Mouse (Mus musculus) CH12.LX (cell line): ENCODE data around the gene Gpbar1. TPM values are rescaled to one million over a fixed set of nuclear protein-coding genes. Genes with fewer than 3 reads are reported as not detected.

ENCODE experiments used
- DNase-seq: peaks from one replicate; pipeline ENCODE4 v3.0.0-alpha.2; 2013; ENCODE audit errors: extremely low read depth
- H3K27ac ChIP-seq: 2 replicates; pipeline ENCODE4 v1.5.1; 2012; ENCODE audit warnings: low read depth, mild to moderate bottlenecking, control low read depth, moderate library complexity; ENCODE audit not compliant: insufficient read depth
- H3K27me3 ChIP-seq: replicated peaks from 2 replicates; pipeline ENCODE3; 2012; ENCODE audit warnings: inconsistent platforms
- H3K36me3 ChIP-seq, 2 experiments: replicated peaks in 1 of 2; 2 replicates each; pipeline versions ENCODE3 to v1.6.1; 2012; ENCODE audit warnings: inconsistent platforms in 1 of 2, low read length in 1 of 2, mild to moderate bottlenecking in 1 of 2, mixed read lengths in 1 of 2, moderate library complexity in 1 of 2; ENCODE audit not compliant: control insufficient read depth in 1 of 2, insufficient read depth in 1 of 2
- H3K4me1 ChIP-seq, 2 experiments: 2 replicates each; pipeline ENCODE4 v1.6.1; 2012; ENCODE audit warnings: inconsistent platforms in 1 of 2, moderate library complexity in 1 of 2; ENCODE audit not compliant: insufficient read depth in 2 of 2, control insufficient read depth in 1 of 2
- H3K4me2 ChIP-seq: 2 replicates; pipeline ENCODE4 v1.6.1; 2012; ENCODE audit warnings: low read depth, mild to moderate bottlenecking, control low read depth; ENCODE audit not compliant: poor library complexity, insufficient read depth, severe bottlenecking
- H3K4me3 ChIP-seq, 3 experiments: fragments of 150-350 bp in 1 of 3; sonication (generic) in 1 of 3; replicated peaks in 1 of 3; 2 replicates each; pipeline versions ENCODE3 to v1.5.1; 2011 to 2012; ENCODE audit warnings: low read depth in 2 of 3, low read length in 2 of 3, mild to moderate bottlenecking in 2 of 3, moderate library complexity in 2 of 3, control low read depth in 1 of 3, improper control_type of control experiment in 1 of 3, inconsistent platforms in 1 of 3, mixed read lengths in 1 of 3; ENCODE audit not compliant: poor library complexity in 1 of 3
- H3K79me2 ChIP-seq: replicated peaks from 2 replicates; pipeline ENCODE4 v1.6.1; 2012; ENCODE audit warnings: mild to moderate bottlenecking, moderate library complexity; ENCODE audit not compliant: control insufficient read depth, poor library complexity, insufficient read depth, severe bottlenecking; ENCODE audit errors: extremely low read depth
- H3K9ac ChIP-seq: 2 replicates; pipeline ENCODE4 v1.6.1; 2012; ENCODE audit warnings: low read depth, mild to moderate bottlenecking, control low read depth, moderate library complexity; ENCODE audit not compliant: insufficient read depth
- H3K9me3 ChIP-seq: replicated peaks from 2 replicates; pipeline ENCODE3; 2012; ENCODE audit warnings: low read length, inconsistent platforms, mixed read lengths
- BHLHE40 ChIP-seq: IDR thresholded peaks from 2 replicates; pipeline ENCODE4 v1.6.1; 2011; ENCODE audit warnings: mild to moderate bottlenecking, low read depth, low read length, improper control_type of control experiment
- CHD2 ChIP-seq: IDR thresholded peaks from 2 replicates; pipeline ENCODE4 v1.6.1; 2011; ENCODE audit warnings: low read length, improper control_type of control experiment
- EP300 ChIP-seq: IDR thresholded peaks from 2 replicates; pipeline ENCODE4 v1.6.1; 2011; ENCODE audit warnings: low read length, improper control_type of control experiment
- ETS1 ChIP-seq: conservative IDR thresholded peaks from 2 replicates; pipeline ENCODE4 v1.6.1; 2012; ENCODE audit warnings: low read depth, mild to moderate bottlenecking, inconsistent platforms, low read length, improper control_type of control experiment, moderate library complexity
- GABPA ChIP-seq: IDR thresholded peaks from 2 replicates; pipeline ENCODE4 v1.6.1; 2012; ENCODE audit warnings: low read depth, low read length, improper control_type of control experiment, inconsistent platforms; ENCODE audit not compliant: insufficient replicate concordance
- HCFC1 ChIP-seq: IDR thresholded peaks from 2 replicates; pipeline ENCODE4 v1.6.1; 2012; ENCODE audit warnings: low read depth, mild to moderate bottlenecking, inconsistent platforms, low read length, improper control_type of control experiment
- IRF4 ChIP-seq: IDR thresholded peaks from 2 replicates; pipeline ENCODE4 v1.6.1; 2014; ENCODE audit warnings: low read depth, mild to moderate bottlenecking, inconsistent platforms, low read length, improper control_type of control experiment
- MAFK ChIP-seq: IDR thresholded peaks from 2 replicates; pipeline ENCODE4 v1.6.1; 2011; ENCODE audit warnings: low read length, improper control_type of control experiment; ENCODE audit not compliant: insufficient replicate concordance
- MAZ ChIP-seq: IDR thresholded peaks from 2 replicates; pipeline ENCODE4 v1.6.1; 2012; ENCODE audit warnings: low read depth, mild to moderate bottlenecking, inconsistent platforms, low read length, improper control_type of control experiment, moderate library complexity
- MXI1 ChIP-seq: IDR thresholded peaks from 2 replicates; pipeline ENCODE4 v1.6.1; 2011; ENCODE audit warnings: mild to moderate bottlenecking, low read depth, low read length, improper control_type of control experiment
- NELFE ChIP-seq: IDR thresholded peaks from 2 replicates; pipeline ENCODE4 v1.6.1; 2011; ENCODE audit warnings: low read depth, low read length, improper control_type of control experiment
- NRF1 ChIP-seq: IDR thresholded peaks from 2 replicates; pipeline ENCODE4 v1.6.1; 2014; ENCODE audit warnings: low read depth, mild to moderate bottlenecking, inconsistent platforms, low read length, improper control_type of control experiment, moderate library complexity
- PAX5 ChIP-seq: IDR thresholded peaks from 2 replicates; pipeline ENCODE4 v1.6.1; 2012; ENCODE audit warnings: low read length, inconsistent platforms, mixed read lengths
- POLR2A ChIP-seq: IDR thresholded peaks from 2 replicates; pipeline ENCODE4 v1.6.1; 2011; ENCODE audit warnings: low read depth, mild to moderate bottlenecking, improper control_type of control experiment, low read length
- POLR2AphosphoS2 ChIP-seq: IDR thresholded peaks from 2 replicates; pipeline ENCODE4 v1.6.1; 2011; ENCODE audit warnings: low read depth, low read length, improper control_type of control experiment
- RCOR1 ChIP-seq: conservative IDR thresholded peaks from 2 replicates; pipeline ENCODE4 v1.6.1; 2012; ENCODE audit warnings: low read depth, mild to moderate bottlenecking, inconsistent platforms, low read length, improper control_type of control experiment
- SMC3 ChIP-seq: IDR thresholded peaks from 2 replicates; pipeline ENCODE4 v1.6.1; 2011; ENCODE audit warnings: low read depth, low read length, improper control_type of control experiment
- TBP ChIP-seq: conservative IDR thresholded peaks from 2 replicates; pipeline ENCODE4 v1.6.1; 2011; ENCODE audit warnings: low read depth, low read length, improper control_type of control experiment
- TCF12 ChIP-seq: IDR thresholded peaks from 2 replicates; pipeline ENCODE4 v1.6.1; 2014; ENCODE audit warnings: low read depth, mild to moderate bottlenecking, inconsistent platforms, low read length, improper control_type of control experiment
- USF1 ChIP-seq: IDR thresholded peaks from 2 replicates; pipeline ENCODE4 v1.6.1; 2014; ENCODE audit warnings: low read depth, mild to moderate bottlenecking, inconsistent platforms, low read length, improper control_type of control experiment
- ZC3H11A ChIP-seq: IDR thresholded peaks from 2 replicates; pipeline ENCODE4 v1.6.1; 2012; ENCODE audit warnings: low read depth, mild to moderate bottlenecking, inconsistent platforms, low read length, improper control_type of control experiment
- ZKSCAN1 ChIP-seq: IDR thresholded peaks from 2 replicates; pipeline ENCODE4 v1.6.1; 2012; ENCODE audit warnings: low read depth, inconsistent platforms, low read length, improper control_type of control experiment, borderline replicate concordance
- ZMIZ1 ChIP-seq: IDR thresholded peaks from 2 replicates; pipeline ENCODE4 v1.6.1; 2012; ENCODE audit warnings: low read depth, mild to moderate bottlenecking, inconsistent platforms, low read length, improper control_type of control experiment
- ZNF384 ChIP-seq: IDR thresholded peaks from 2 replicates; pipeline ENCODE4 v1.6.1; 2012; ENCODE audit warnings: low read depth, low read length, improper control_type of control experiment, inconsistent platforms
- dilution Hi-C: fragments of 300-500 bp; cut with MboI; formaldehyde crosslinking; loops from 2 replicates; pipeline ENCODE4 v1.14.3; 2020; ENCODE audit warnings: low sequenced_read_pairs; ENCODE audit not compliant: extremely low pct_unique_long_range_greater_than_20kb, extremely low pct_ligation_motif_present
- in situ Hi-C: fragments of 300-500 bp; cut with MboI; formaldehyde crosslinking; loops from 3 replicates; pipeline ENCODE4 v1.14.3; 2019; ENCODE audit warnings: low sequenced_read_pairs, low pct_ligation_motif_present, low pct_unique_long_range_greater_than_20kb, mixed read lengths
- polyA plus RNA-seq: library from polyadenylated mRNA; unstranded; fragments of >175 nt; gene quantifications from 2 replicates; pipeline ENCODE4 v1.2.1, GENCODE M21; 2012; ENCODE audit warnings: low read depth; ENCODE audit not compliant: insufficient read length
- total RNA-seq, 2 experiments: library from RNA; depleted of rRNA; stranded (reverse); fragments of 300-350 nt in 1 of 2; fragments of >200 nt in 1 of 2; gene quantifications; 2 replicates each; pipeline ENCODE4 v1.2.3; 2012 to 2014

Gpbar1 gene
- total and polyA plus RNA-seq, 3 experiments, result not detected

GRCm38 (mm10) chr1:74255704-74256345, 22.5 kb upstream of the Gpbar1 start:
- dilution Hi-C loops, result no loop called here
- Histone ChIP-seq H3K9ac (no peak overlapping the region), H3K4me3 (no peak overlapping the region), H3K4me1 (peaks cover 11 to 39% of the 10 kb centered on the region in 2 experiments), H3K4me2 (no peak overlapping the region), H3K79me2 (peaks cover 34% of the 10 kb centered on the region), H3K27ac (no peak overlapping the region), H3K36me3 (peaks cover 72 to 90% of the 10 kb centered on the region in 2 experiments), H3K9me3 (no peaks in the 10 kb centered on the region), H3K27me3 (no peaks in the 10 kb centered on the region)
- in situ Hi-C loops, result no loop called here
- no peak for TF ChIP-seq RCOR1
- no peak for TF ChIP-seq MAZ
- no peak for TF ChIP-seq ZKSCAN1
- TF ChIP-seq NRF1, result no peak
- no peak for TF ChIP-seq ZNF384
- no peak for TF ChIP-seq TBP
- no peak for TF ChIP-seq USF1
- TF ChIP-seq ETS1, result no peak
- TF ChIP-seq NELFE, result no peak
- TF ChIP-seq HCFC1, result no peak
- no peak for TF ChIP-seq GABPA
- TF ChIP-seq IRF4, result no peak
- TF ChIP-seq MAFK, result no peak
- no peak for TF ChIP-seq PAX5
- no peak for DNase-seq

GRCm38 (mm10) chr1:74256782-74257181, 21.6 kb upstream of the Gpbar1 start:
- H3K9ac ChIP-seq, result no peak overlapping the region
- peaks cover 38% of the 10 kb centered on the region for H3K79me2 ChIP-seq
- H3K9me3 ChIP-seq, result no peaks in the 10 kb centered on the region
- H3K4me2 ChIP-seq, result no peak overlapping the region
- no peak for TF ChIP-seq SMC3
- no peak for TF ChIP-seq POLR2AphosphoS2
- TF ChIP-seq POLR2A, result no peak
- no peak for TF ChIP-seq TBP
- TF ChIP-seq NELFE, result no peak
- no peak for TF ChIP-seq ZMIZ1
- TF ChIP-seq EP300, result no peak
- TF ChIP-seq CHD2, result no peak
- TF ChIP-seq ETS1, result no peak
- TF ChIP-seq HCFC1, result no peak
- TF ChIP-seq BHLHE40, result no peak
- no peak for TF ChIP-seq PAX5
- TF ChIP-seq TCF12, result no peak
- TF ChIP-seq MXI1, result no peak
- TF ChIP-seq ZC3H11A, result no peak
- dilution Hi-C loops (no loop called here), in situ Hi-C loops (no loop called here)
- H3K4me3 ChIP-seq, result no peak overlapping the region
- peak overlapping the region; percentile 17; the same call in 1 of the 2 replicates for H3K27ac ChIP-seq
- DNase-seq, result no peak
- H3K36me3 ChIP-seq, result peaks cover 62 to 88% of the 10 kb centered on the region in 2 experiments
- H3K27me3 ChIP-seq, result no peaks in the 10 kb centered on the region
- H3K4me1 ChIP-seq, result peaks cover 11 to 39% of the 10 kb centered on the region in 2 experiments
